Mouse (Mus musculus) kidney, postnatal 0 days (tissue): ENCODE measurements around the gene Itgb2. TPM values are rescaled to one million over a fixed set of nuclear protein-coding genes. Genes with fewer than 3 reads are reported as not detected.

Experiments used
- ATAC-seq: fragments of 200-750 bp; cut with Nextera tagmentation; replicated peaks from 2 replicates; pipeline ENCODE4 v1.8.0; 2017; ENCODE audit warnings: low read depth, moderate number of reproducible peaks, moderate TSS enrichment, moderate library complexity; ENCODE audit not compliant: low FRiP score
- DNase-seq: peaks from one replicate; pipeline ENCODE4 v3.0.0-alpha.2; 2016; ENCODE audit warnings: low spot score
- H3K27ac ChIP-seq: fragments of 300-500 bp; sonication (generic); 2 replicates; pipeline ENCODE4 v1.5.1; 2014; ENCODE audit warnings: mild to moderate bottlenecking
- H3K27me3 ChIP-seq: fragments of 300-500 bp; sonication (generic); 2 replicates; pipeline ENCODE4 v1.6.1; 2014; ENCODE audit warnings: low read length, mixed read lengths; ENCODE audit not compliant: insufficient read depth
- H3K36me3 ChIP-seq: fragments of 300-500 bp; sonication (generic); 2 replicates; pipeline ENCODE4 v1.6.1; 2014; ENCODE audit warnings: low read length, mixed read lengths; ENCODE audit not compliant: insufficient read depth
- H3K4me1 ChIP-seq: fragments of 300-500 bp; sonication (generic); replicated peaks from 2 replicates; pipeline ENCODE4 v1.6.1; 2014; ENCODE audit warnings: antibody characterized with exemption, low read length, mixed read lengths; ENCODE audit not compliant: insufficient read depth
- H3K4me2 ChIP-seq: fragments of 300-500 bp; sonication (generic); 2 replicates; pipeline ENCODE4 v1.6.1; 2014; ENCODE audit warnings: mild to moderate bottlenecking, low read length, moderate library complexity, mixed read lengths
- H3K4me3 ChIP-seq: fragments of 300-500 bp; sonication (generic); replicated peaks from 2 replicates; pipeline ENCODE4 v1.5.1; 2014; ENCODE audit warnings: low read depth, low read length
- H3K9ac ChIP-seq: fragments of 300-500 bp; sonication (generic); 2 replicates; pipeline ENCODE4 v1.6.1; 2014; ENCODE audit warnings: low read depth, low read length
- H3K9me3 ChIP-seq: fragments of 300-500 bp; sonication (generic); replicated peaks from 2 replicates; pipeline ENCODE4 v1.6.1; 2016; ENCODE audit warnings: low read length, inconsistent platforms, mixed read lengths
- CTCF ChIP-seq: IDR thresholded peaks from 2 replicates; pipeline ENCODE4 v1.5.1; 2016; ENCODE audit warnings: antibody characterized with exemption, low read depth, mild to moderate bottlenecking, moderate library complexity
- WGBS: fragments of 180-500 bp; shearing (Covaris S2); extraction: QIAGEN DNeasy Blood & Tissue Kit; methylation state at CpG from one replicate; pipeline ENCODE4 v1.1.7; 2014; 5-methylcytosine and 5-hydroxymethylcytosine counted together
- polyA plus RNA-seq: library from polyadenylated mRNA; unstranded; fragments of >200 nt; fragmentation: Nextera tagmentation; extraction: Ambion mirVana; gene quantifications from 2 replicates; pipeline ENCODE4 v1.2.1, GENCODE M21; 2015

Gene Itgb2
- polyA plus RNA-seq, 1 experiment from 2014 or later: 1.4 TPM

DNA sequence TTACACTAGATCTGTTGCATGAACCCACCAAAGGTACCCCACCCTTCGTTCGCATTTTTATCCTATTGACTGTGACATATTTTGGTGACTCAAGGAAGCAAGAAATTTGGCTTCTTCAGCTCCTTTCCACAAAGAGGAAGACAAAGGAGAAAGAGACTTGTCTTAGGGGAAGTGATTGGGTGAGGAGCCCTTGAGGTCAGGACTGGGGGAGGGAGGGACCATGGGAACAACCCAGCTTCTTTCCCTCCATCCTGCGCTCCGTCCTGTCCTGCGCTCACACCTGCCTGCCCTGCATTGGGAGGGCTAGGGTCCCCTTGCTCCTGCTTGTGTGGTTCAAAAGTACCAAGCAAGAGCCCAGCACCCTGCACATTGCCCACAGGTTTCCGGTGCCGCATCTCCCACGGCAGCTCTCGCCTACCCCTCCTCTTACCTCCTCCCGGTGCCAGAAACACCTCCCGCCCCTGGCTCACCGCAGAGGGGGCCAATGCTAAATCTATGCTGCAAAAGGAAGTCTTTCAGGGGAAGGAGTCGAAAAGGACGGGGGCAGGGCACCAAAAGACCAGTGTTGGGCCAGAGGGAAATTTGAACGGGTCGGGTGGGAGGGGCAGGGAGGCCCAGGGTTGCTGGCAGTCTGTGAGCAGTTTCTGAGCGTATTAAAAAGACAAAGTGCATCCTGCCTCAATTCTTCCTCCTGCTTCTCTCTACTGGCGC, 7.9 kb upstream of the Itgb2 start:
- Histone ChIP-seq H3K4me1 (no peaks in the 10 kb centered on the region), H3K27me3 (no peaks in the 10 kb centered on the region), H3K36me3 (no peaks in the 10 kb centered on the region), H3K9me3 (no peaks in the 10 kb centered on the region), H3K27ac (no peak overlapping the region), H3K4me3 (no peak overlapping the region), H3K9ac (no peak overlapping the region), H3K4me2 (peak overlapping the region; percentile 47)
- DNase-seq (peak; percentile 23), ATAC-seq (no peak)
- 11% methylated on average over 18 of the region's 18 CpGs for WGBS
- TF ChIP-seq CTCF: no peak

DNA sequence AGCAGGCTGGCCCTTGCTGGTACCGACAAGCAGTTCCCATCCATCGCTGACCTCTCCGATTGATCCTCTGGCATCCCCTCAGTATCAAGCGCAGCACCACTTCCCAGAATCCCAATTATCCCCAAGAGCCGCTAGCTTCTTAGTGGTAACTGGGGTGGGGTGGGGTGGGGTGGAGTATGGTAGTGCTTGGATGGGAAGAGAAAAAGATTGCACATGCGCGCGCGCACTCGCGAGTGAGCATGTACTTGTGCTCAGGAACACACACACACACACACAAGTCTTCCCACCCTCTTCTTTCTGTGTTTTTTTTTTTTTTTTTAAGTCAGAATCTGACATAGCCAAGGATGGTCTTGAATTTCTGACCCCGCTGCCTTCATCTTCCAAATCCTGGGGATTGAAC, 7.3 kb upstream of the Itgb2 start:
- WGBS: 61% methylated on average over 12 of the region's 12 CpGs
- no peak for TF ChIP-seq CTCF
- Histone ChIP-seq H3K4me3 (no peak overlapping the region), H3K4me2 (peak overlapping the region; percentile 47), H3K36me3 (no peaks in the 10 kb centered on the region), H3K9ac (no peak overlapping the region), H3K9me3 (no peaks in the 10 kb centered on the region), H3K27me3 (no peaks in the 10 kb centered on the region), H3K27ac (peak overlapping the region; percentile 20; the same call in 1 of the 2 replicates), H3K4me1 (no peaks in the 10 kb centered on the region)
- DNase-seq (no peak), ATAC-seq (no peak)

DNA sequence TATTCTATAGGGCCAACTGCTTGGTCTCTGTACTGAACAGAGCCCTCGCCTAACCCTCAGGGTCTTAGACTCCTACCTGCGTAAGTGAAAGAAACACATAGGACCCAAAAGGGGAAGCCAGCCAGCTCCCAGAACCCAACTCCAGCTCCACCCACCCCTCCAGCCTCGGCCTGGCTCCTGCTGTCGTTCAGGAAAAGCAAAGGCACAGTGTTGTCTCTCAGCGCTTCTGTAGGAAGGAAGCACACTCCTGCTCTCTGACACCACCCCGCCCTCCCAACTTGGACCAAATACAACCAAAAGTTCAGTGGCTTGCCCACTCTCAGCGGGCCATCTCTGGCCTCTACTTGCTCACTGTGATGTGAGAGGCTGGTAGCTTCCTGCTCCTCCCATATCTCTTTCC, 6.7 kb upstream of the Itgb2 start:
- Histone ChIP-seq H3K27ac (peak overlapping the region; percentile 20; the same call in 1 of the 2 replicates), H3K9ac (no peak overlapping the region), H3K27me3 (no peaks in the 10 kb centered on the region), H3K9me3 (no peaks in the 10 kb centered on the region), H3K36me3 (no peaks in the 10 kb centered on the region), H3K4me1 (no peaks in the 10 kb centered on the region), H3K4me3 (no peak overlapping the region), H3K4me2 (no peak overlapping the region)
- DNase-seq (peak; percentile 14), ATAC-seq (no peak)
- no peak for TF ChIP-seq CTCF
- WGBS: 71% methylated on average over 7 of the region's 7 CpGs

DNA sequence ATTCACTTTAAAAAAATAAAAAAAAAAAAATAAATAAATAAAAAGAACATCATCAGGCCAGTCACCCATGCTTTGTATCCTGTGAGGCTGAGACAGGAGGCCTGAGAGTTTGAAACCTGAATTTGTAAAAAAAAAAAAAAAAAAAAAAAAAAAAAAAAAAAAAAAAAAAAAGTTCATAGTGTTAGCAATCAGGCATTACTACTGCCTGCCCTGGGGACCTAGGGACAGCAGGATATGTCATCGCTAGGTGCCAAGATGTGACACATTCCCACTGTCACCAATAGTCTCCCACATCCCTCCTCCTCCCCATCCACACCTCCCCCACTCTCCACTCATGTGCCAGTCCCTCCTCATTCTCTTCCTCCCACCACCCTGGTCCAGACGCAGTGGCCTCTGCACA, 3.6 kb upstream of the Itgb2 start:
- DNase-seq: no peak
- Histone ChIP-seq H3K9me3 (no peaks in the 10 kb centered on the region), H3K36me3 (no peaks in the 10 kb centered on the region), H3K4me1 (no peaks in the 10 kb centered on the region), H3K27ac (no peak overlapping the region), H3K4me2 (no peak overlapping the region), H3K27me3 (no peaks in the 10 kb centered on the region), H3K9ac (no peak overlapping the region), H3K4me3 (no peak overlapping the region)
- ATAC-seq: no peak
- 64% methylated on average over 2 of the region's 2 CpGs for WGBS
- TF ChIP-seq CTCF: no peak

DNA sequence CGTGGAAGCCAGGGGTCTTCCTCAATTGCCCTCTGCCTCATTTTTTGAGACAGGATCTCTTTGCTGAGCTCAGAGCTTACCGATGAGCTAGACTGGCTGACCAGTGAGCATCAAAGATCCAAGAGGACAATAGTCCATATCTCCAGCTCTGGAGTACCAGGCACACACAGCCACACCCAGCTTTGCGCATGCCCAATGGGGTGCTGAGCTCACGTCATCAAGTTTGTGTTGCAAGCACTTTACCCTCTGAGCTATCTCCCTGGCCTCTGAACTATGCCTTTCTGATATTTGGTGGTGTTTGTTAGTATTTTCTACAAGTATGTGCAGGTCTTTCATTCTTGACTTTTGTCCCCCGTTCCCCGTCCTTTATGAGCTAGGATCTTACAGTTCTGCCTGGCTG, 1.4 kb upstream of the Itgb2 start:
- Histone ChIP-seq H3K4me1 (no peaks in the 10 kb centered on the region), H3K4me2 (no peak overlapping the region), H3K36me3 (no peaks in the 10 kb centered on the region), H3K4me3 (no peak overlapping the region), H3K27ac (no peak overlapping the region), H3K9me3 (no peaks in the 10 kb centered on the region), H3K9ac (no peak overlapping the region), H3K27me3 (no peaks in the 10 kb centered on the region)
- no peak for DNase-seq
- ATAC-seq: no peak
- WGBS: 91% methylated on average over 6 of the region's 6 CpGs
- TF ChIP-seq CTCF: no peak

DNA sequence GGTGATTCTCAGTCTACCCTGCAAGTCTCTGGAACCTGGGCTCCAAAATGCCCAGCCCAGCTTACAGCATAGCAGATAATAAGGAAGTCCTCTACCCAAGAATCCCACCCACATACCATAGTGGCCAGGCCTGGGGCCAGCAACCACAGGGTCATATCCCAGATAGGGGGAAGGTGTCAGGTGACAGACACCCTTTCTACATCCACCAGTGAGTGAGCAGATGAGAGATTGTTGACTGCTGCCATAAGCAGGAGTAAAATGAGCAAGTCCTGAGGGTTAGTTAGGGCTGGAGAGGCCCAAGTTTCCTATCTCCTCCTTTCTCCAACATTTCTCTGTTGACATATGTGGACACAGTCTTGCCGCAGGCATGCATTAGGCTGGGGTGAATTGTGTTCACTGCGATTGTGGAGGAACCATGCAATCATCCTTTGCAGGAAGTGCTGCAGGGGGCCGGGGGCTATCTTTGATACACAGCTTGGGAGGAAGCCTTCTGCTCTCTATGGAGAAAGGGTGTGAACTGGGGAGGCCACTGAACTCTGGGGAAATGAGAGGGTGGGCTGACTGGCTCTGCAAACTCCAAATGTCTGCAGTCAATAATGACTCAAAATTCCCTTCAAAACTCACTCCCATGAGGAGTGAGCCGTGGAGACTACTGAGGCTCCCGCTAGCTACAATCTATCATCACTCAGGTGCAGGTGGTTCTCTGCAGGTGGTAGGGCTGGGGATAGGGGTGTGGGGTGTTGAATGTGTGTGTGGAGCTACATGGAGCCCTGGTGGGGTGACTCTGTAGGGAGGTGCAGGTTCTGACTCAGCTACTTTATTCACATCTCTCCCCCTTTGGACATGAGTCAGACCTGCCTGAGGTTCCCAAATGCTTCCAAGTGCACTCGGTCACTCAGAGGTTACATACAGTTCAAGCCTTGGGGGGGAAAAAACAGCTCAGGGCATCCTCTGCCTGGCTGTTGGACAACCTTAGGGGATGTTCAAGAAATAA, 1.3 kb downstream of the Itgb2 start:
- DNase-seq (no peak), ATAC-seq (no peak)
- no peak overlapping the region for H3K9ac ChIP-seq
- no peak overlapping the region for H3K4me3 ChIP-seq
- WGBS: 80% methylated on average over 6 of the region's 6 CpGs
- H3K4me1 ChIP-seq: no peaks in the 10 kb centered on the region
- no peak overlapping the region for H3K27ac ChIP-seq
- no peaks in the 10 kb centered on the region for H3K36me3 ChIP-seq
- no peak for TF ChIP-seq CTCF
- H3K27me3 ChIP-seq: no peaks in the 10 kb centered on the region
- no peaks in the 10 kb centered on the region for H3K9me3 ChIP-seq
- no peak overlapping the region for H3K4me2 ChIP-seq
